Mouse (Mus musculus): ENCODE measurements at regions not wholly inside any gene's neighbourhood (a gene's known extent, or its start where the extent isn't known, plus 50 kb on each side); places are given as distances from the start of the nearest gene placed in this dataset.

DNA sequence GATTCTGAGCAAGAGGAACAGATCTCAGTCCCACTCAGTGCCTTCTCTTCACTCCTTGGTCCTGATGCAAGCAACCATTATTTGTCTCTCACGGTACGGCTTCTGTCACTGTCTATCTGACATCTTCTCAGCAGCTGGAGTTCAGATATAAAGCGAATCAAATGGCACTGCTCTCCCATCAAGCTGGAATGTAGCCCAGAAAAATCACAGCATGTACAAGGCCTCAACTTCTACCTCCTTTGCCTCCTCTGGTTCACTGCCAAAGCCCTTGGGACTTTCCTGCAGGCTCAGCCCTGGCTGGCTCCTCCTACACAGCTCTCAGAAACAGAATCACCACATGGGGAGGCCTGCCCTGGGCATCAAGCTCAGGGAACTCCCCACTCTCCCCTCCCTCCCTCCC, 107.1 kb upstream of the Prok2 start:
- peak; percentile 61 for DNase-seq (ENCODE audit: inconsistent ontology term)

DNA sequence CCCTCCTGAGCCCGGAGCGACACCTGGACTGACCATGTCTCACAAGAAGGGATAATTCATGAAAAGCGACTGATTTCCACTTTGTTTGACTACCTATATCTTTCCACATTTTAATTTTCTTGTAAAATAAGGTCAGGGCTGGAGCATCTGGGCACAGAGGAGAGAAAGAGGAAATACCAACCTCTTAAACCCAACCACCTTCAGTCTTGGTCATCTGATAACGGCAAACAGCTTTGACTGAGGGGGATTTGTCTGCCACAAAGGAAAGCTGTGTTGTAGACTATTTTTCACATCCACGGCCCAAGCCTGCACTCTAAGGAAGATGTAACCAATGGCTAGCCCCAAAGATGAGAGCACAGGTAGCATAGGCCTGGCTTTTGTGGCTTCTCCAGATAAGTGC, 101.4 kb upstream of the Prok2 start:
- DNase-seq (ENCODE audit: inconsistent ontology term): no peak

DNA sequence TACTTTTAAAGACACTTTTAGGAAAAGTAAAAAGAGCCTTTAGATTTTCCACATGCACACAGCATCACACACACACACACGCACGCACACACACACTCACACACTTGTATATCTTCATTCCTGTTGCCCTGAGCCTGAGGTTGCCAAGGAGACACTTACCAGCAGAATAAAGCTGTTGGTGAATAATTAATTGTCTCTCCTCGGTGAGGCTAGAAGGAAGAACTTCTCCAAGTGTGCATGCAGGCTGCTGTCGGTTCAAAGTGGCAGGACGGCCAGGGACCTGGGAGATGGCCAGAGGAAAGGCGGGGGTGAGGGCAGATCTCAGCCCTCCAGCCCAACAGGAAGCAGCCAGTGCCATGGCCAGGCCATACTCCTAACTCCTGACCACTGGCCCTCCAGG, 98.6 kb upstream of the Prok2 start:
- no peak for DNase-seq (ENCODE audit: inconsistent ontology term)

DNA sequence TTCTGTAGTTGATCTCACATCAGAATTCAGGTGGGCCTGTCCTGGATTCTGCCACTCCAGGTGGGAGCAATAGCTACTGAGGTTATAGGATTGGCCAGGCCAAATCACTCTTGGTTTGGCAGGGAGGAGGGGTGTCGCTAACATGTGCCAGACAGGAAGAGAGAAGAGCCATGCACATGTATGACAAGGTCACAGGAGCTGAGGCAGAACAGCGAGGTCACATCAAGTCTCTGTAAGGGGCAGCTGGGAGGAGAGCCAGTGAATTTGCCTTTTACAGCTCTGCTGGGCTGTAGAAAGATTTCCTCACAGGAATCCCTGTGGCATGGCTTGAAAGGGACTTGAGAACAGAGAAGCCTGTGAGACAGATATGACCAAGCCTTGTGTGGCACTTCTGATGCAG, 96.3 kb upstream of the Prok2 start:
- no peak for DNase-seq (ENCODE audit: inconsistent ontology term)

- no peak for DNase-seq (ENCODE audit: inconsistent ontology term)
These were observed 93.2 kb upstream of the Prok2 start for GRCm38 (mm10) chr6:99819255-99819929.

- DNase-seq (ENCODE audit: inconsistent ontology term): no peak
These were observed 92.3 kb upstream of the Prok2 start for GRCm38 (mm10) chr6:99818486-99818885.

DNA sequence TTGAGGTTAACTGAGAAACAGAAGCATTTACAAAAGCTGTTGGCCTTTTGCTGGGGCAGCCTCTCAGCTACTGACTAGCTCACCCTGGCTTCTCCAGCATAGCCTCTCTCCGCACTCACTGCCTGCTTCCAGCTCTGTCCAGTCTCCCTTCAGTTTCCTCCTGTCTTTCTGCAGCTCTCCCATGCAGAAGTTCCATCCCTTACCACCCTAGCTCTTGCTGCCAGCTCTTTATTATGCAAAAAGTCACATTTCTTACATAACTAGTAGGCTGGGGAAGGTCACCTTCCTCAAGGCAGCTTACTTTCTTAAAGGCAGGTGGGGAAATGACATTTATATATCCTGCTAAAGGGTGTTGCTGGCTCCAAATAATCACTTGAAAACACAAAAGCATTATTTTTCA, 91.1 kb upstream of the Prok2 start:
- DNase-seq (ENCODE audit: inconsistent ontology term): no peak

GRCm38 (mm10) chr6:99813102-99813501, 86.9 kb upstream of the Prok2 start:
- no peak for DNase-seq (ENCODE audit: inconsistent ontology term)

DNA sequence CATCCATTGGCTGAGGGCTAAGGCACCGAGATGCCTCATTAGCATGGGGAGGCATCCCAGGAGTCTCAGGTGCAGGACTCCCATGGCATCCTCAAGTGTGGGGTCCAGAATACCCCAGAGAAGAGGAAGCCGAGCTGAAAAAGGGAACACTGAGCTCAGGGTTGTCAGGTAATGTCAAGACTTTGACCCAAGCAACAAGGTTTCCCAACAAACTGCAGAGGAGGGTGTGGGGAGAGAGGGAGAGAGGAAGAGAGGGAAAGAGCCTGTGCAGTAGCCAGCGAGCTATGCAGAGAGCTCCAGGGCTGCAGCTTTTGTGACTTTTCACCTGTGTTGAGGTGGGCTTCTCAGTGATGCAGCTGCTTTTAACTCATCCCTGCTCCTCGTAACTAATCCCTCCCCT, 85.7 kb upstream of the Prok2 start:
- DNase-seq (ENCODE audit: inconsistent ontology term): no peak

GRCm38 (mm10) chr6:99810974-99811798, 85.0 kb upstream of the Prok2 start:
- DNase-seq (ENCODE audit: inconsistent ontology term): peak; percentile 67

- no peak for DNase-seq (ENCODE audit: inconsistent ontology term)
These were observed 78.7 kb upstream of the Prok2 start for GRCm38 (mm10) chr6:99804905-99805245.

DNA sequence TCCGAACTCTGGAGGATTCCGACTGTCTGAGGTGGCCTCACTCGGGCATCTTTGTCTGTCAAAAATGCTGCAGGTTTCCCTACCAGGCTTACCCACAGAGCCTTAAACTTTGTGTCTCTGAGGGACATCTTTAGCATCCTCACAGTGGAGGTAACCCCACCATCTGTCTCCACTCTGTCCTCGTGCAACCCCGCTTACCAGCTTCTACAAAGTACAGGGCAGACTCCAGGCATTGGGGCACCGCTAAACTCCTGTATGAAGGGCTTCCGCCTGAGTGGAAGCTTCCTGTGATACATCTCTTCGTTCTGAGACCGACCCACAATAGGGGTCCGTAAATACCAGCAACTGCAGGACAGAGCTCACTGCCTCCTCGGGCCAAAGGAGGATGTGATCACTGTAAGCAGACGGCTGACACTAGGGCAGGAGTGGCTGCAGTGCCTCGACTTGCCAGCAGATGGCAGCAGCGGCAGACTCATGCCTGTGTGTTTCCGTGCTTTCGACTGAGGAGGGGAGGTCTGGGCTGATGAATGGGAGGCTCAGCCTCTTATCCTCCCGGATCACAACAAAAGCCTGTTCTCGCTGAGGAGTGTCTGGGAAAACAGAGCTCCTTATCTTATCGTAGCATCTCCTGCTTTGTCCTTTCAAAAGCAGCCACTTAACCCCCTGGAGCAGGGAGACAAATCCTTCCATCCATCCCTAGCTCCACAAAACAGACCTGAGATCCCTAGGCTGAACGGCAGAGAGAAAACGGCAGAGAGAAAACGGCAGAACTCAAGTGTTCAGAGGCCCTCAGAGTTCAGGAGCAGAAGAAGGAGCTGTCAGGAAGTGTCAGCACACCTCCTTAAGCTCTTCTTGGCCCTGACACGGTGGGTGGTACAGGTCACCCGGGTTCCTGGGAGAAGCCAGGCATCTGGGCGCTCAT, 78.1 kb upstream of the Prok2 start:
- peak; percentile 74 for DNase-seq (ENCODE audit: inconsistent ontology term)

DNA sequence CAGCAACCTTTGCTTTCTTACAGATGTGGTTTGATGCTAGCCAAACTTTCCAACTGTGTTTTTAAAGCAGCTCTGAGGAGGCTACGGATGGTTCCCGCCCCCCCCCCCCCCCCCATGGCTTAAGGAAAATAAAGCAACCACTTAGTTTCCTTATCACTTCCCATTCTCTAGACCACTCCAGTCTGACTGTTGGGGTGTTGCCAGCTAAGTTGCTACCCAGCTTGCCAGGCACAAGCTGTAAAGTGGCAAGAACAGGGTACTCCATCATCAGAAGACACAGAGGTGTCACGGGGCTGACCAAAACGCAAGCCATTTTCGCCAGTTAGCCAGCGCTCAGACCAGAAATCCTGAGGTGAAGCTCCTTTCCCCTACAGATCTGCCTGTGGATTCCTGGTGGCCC, 74.7 kb upstream of the Prok2 start:
- no peak for DNase-seq (ENCODE audit: inconsistent ontology term)

GRCm38 (mm10) chr6:99800324-99800723, 74.1 kb upstream of the Prok2 start:
- DNase-seq (ENCODE audit: inconsistent ontology term): no peak

DNA sequence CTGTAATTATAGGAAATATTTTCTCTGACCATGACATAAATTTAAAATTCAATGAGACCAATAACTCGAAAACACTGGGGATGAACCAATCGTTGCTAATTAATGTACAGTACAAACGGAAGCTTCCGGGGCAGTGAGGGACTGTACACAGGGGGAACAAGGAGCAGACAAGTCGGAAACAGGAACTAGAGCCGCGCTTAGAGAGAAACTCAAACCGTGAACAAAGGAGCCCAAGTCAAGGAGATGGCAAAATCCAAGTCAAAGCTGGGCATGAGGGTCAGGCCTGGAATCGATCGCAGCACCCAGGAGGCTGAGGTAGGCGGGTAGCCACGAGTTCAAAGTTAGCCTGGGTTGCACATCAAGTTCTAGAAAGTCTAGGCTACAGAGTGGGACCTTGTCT, 70.2 kb upstream of the Prok2 start:
- DNase-seq (ENCODE audit: inconsistent ontology term): no peak

DNA sequence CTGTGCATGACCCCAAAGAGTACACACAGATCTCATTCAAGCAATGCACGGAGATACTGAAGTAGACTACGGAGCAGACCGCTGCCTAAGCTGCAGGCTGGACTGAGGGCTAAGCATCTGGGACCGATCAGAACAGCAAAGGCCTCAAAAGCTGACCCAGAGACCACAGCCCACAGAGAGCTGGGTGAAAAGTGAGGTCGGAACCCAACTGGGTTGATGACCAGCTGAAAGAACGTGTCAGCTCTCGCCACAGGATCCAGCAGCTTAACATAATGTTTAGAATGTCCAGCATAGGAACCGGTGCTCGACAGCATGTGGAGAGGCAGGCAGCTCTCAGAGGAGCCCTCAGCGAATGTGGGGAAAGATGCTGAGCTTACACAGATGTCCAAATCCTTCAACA, 67.4 kb upstream of the Prok2 start:
- no peak for DNase-seq (ENCODE audit: inconsistent ontology term)

- DNase-seq (ENCODE audit: inconsistent ontology term): no peak
These were observed 66.2 kb upstream of the Prok2 start for GRCm38 (mm10) chr6:99792353-99792752.

DNA sequence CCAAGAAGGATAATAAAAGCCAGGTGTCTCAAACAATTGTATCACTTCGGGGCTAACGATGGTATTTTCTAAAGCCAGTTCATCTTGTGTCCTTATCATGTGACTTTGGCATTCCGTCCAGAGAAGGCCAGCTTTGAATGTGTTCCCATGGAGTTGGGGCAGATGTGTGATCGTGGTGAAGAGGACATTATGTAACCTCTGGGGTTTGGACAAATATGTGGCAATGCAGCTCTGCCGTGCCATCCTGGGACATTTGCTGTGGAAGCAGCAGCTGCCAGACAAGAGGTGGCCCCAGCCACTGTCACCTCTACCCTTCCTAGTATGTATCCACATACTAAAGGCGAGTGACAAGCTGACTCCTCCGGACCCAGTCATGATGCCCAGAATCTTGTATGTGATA, 60.8 kb upstream of the Prok2 start:
- DNase-seq (ENCODE audit: inconsistent ontology term): no peak

DNA sequence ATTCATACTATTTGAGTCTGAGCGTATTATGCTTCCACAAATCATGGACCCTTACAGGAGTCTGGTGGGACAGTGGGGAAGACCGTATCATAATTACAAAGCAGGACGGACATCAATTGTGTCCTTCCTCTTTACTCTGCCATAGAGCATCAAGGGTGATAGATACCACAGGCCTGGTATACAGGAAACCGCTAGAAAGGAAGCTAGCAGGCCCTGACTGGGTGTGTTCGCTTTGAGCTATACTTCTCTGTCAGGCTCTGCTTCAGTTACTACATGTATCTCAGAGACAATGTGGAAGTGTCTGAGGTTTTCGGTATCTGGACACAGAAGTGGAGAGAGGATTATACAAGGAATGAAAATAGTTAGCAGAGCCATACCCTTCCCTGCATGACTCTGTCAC, 59.0 kb upstream of the Prok2 start:
- no peak for DNase-seq (ENCODE audit: inconsistent ontology term)

GRCm38 (mm10) chr6:99784804-99785203, 58.6 kb upstream of the Prok2 start:
- DNase-seq (ENCODE audit: inconsistent ontology term): no peak

- DNase-seq (ENCODE audit: inconsistent ontology term): no peak
These were observed 58.1 kb upstream of the Prok2 start for GRCm38 (mm10) chr6:99784285-99784684.

GRCm38 (mm10) chr6:99782996-99783395, 56.8 kb upstream of the Prok2 start:
- no peak for DNase-seq (ENCODE audit: inconsistent ontology term)
